Mouse (Mus musculus) midbrain, embryonic 13.5 days (tissue): ENCODE measurements around the gene Tmem242. TPM values are rescaled to one million over a fixed set of nuclear protein-coding genes. Genes with fewer than 3 reads are reported as not detected.

Source experiments
- ATAC-seq: fragments of 200-750 bp; cut with Nextera tagmentation; 2 replicates; pipeline ENCODE4 v1.8.0; 2017; ENCODE audit warnings: mild to moderate bottlenecking, moderate TSS enrichment, moderate library complexity
- H3K27ac ChIP-seq: fragments of 300-500 bp; sonication (generic); 2 replicates; pipeline ENCODE4 v1.5.1; 2015; ENCODE audit warnings: inconsistent platforms, mild to moderate bottlenecking, moderate library complexity
- H3K27me3 ChIP-seq: fragments of 300-500 bp; sonication (generic); 2 replicates; pipeline ENCODE4 v1.6.1; 2015; ENCODE audit warnings: mild to moderate bottlenecking, inconsistent platforms
- H3K36me3 ChIP-seq: fragments of 300-500 bp; sonication (generic); 2 replicates; pipeline ENCODE4 v1.6.1; 2015; ENCODE audit warnings: mild to moderate bottlenecking, inconsistent platforms
- H3K4me1 ChIP-seq: fragments of 300-500 bp; sonication (generic); replicated peaks from 2 replicates; pipeline ENCODE4 v1.6.1; 2015; ENCODE audit warnings: inconsistent platforms
- H3K4me2 ChIP-seq: fragments of 300-500 bp; sonication (generic); replicated peaks from 2 replicates; pipeline ENCODE4 v1.6.1; 2015; ENCODE audit warnings: moderate library complexity, mild to moderate bottlenecking, inconsistent platforms
- H3K4me3 ChIP-seq: fragments of 300-500 bp; sonication (generic); replicated peaks from 2 replicates; pipeline ENCODE4 v1.5.1; 2015; ENCODE audit warnings: mild to moderate bottlenecking, inconsistent platforms
- H3K9ac ChIP-seq: fragments of 300-500 bp; sonication (generic); replicated peaks from 2 replicates; pipeline ENCODE4 v1.6.1; 2015; ENCODE audit warnings: mild to moderate bottlenecking, inconsistent platforms
- H3K9me3 ChIP-seq: fragments of 300-500 bp; sonication (generic); 2 replicates; pipeline ENCODE4 v1.6.1; 2016; ENCODE audit warnings: mild to moderate bottlenecking, inconsistent platforms
- WGBS: fragments of 180-500 bp; shearing (Covaris S2); methylation state at CpG from one replicate; pipeline ENCODE4 v1.1.7; 2015; 5-methylcytosine and 5-hydroxymethylcytosine counted together
- polyA plus RNA-seq: library from polyadenylated mRNA; unstranded; fragments of >200 nt; fragmentation: Nextera tagmentation; extraction: Ambion mirVana; gene quantifications from 2 replicates; pipeline ENCODE4 v1.2.1, GENCODE M21; 2015

Gene Tmem242
- 109 and 111 TPM in 2 replicates for polyA plus RNA-seq

DNA sequence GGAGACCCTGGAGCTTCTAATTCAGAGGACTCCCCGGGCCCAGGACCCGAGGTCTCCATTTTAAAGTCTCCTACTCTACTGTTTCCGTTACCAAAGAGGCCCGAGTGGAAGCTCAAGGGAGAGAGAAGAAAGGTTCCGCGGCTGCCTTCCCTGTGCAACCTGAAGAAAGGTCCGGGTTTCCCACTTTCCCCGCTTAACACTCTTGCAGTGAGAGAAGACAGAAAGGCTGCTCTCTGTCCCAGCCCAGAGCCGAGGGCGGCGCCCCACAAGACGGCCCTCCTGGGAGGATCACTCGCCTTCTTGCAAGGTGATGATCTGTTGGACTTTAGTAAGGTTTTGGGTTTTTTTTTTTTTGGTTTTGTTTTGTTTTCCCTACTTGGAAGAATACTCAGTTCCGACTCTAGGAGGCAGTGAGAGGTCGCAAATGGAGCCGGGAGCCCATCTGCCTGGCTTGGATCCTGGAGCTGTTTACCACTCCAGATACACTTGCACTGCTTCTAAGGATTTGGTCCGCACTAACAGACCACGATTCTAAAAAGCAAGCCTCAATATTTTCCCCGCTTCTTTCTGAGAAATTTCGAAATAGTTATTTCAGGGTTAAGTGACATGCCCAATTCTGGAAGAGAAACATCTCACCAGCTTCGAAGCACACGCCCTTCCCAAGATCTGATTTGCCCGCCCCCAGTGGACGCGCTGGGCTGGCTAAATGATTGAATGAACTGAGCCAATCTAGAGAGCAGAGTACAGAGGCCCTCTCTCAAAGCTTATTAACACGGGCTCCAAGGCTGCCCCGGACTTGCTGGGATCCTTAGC lies at the start of gene Tmem242:
Gene Tmem242 (minus strand): TSS at position 101 of the 813 bp plus-strand sequence.
- H3K9me3 ChIP-seq, result no peaks in the 10 kb centered on the region
- peak within 1 kb of the TSS; percentile 80 for H3K27ac ChIP-seq
- peaks cover 24% of the 10 kb centered on the region for H3K4me1 ChIP-seq
- H3K9ac ChIP-seq, result peak within 1 kb of the TSS; percentile 77
- H3K36me3 ChIP-seq, result 0 out of 2 replicates have a peak, but pooled peaks cover 3% of the 10 kb centered on the region
- peak; percentile 96 for ATAC-seq
- H3K27me3 ChIP-seq, result 0 out of 2 replicates have a peak, but pooled peaks cover 2% of the 10 kb centered on the region
- WGBS, result 0% methylated on average over 27 of the region's 27 CpGs
- peak within 1 kb of the TSS; percentile 76 for H3K4me2 ChIP-seq
- peak within 1 kb of the TSS; percentile 66 for H3K4me3 ChIP-seq

- Histone ChIP-seq H3K4me1 (peaks cover 11% of the 10 kb centered on the region), H3K27me3 (no peaks in the 10 kb centered on the region), H3K9ac (no peak overlapping the region), H3K9me3 (no peaks in the 10 kb centered on the region), H3K36me3 (no peaks in the 10 kb centered on the region), H3K27ac (no peak overlapping the region), H3K4me3 (no peak overlapping the region), H3K4me2 (no peak overlapping the region)
- WGBS, result 72% methylated on average over 9 of the region's 9 CpGs
- ATAC-seq, result no peak
Observed at GRCm38 (mm10) chr17:5488156-5488555, 48.1 kb upstream of the Tmem242 start.

DNA sequence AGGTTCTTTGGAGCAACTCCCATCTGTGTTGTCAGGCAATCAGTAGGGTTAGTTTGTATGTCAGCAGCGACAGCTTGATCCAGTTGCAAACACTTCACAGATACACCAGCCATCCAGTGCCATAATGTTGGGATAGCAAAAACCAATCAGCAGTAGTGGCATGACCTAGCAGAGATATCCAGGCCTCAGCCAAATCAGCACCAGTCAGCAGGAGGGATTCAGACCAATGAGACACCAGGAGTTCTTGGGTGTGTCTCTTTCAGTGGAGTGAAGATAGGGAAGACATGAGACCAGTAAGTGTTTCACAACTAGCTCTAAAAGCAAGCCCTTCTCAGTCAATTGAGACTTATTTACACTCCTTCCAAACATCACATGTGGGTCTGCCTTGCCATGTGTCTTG lies 44.6 kb upstream of the Tmem242 start:
- WGBS, result 89% methylated on average over 1 of the region's 1 CpGs
- Histone ChIP-seq H3K9me3 (no peaks in the 10 kb centered on the region), H3K36me3 (no peaks in the 10 kb centered on the region), H3K27me3 (no peaks in the 10 kb centered on the region), H3K4me1 (no peaks in the 10 kb centered on the region), H3K27ac (no peak overlapping the region), H3K9ac (no peak overlapping the region), H3K4me2 (no peak overlapping the region), H3K4me3 (no peak overlapping the region)
- no peak for ATAC-seq

DNA sequence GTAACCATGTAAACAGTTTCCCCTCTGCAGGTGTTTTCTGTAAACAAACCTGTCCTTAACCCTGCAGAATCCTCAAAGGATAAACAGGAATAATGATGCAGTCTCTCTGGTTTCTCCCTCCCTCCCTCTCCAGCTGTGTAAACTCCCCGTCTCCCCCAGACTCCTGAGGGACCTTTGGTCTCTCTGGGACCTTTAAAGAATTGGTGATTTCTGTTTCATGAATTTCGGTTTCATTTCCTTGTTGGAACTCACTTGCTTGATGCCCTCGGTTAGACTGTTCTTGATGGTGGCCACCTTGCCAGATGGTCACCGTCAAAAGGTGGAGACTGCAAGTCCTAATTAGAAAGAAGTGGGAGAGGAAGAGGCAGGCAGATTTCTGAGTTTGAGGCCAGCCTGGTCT lies 43.4 kb upstream of the Tmem242 start:
- no peak overlapping the region for H3K9ac ChIP-seq
- no peaks in the 10 kb centered on the region for H3K9me3 ChIP-seq
- H3K27ac ChIP-seq, result no peak overlapping the region
- H3K4me2 ChIP-seq, result no peak overlapping the region
- WGBS, result 81% methylated on average over 4 of the region's 4 CpGs
- H3K36me3 ChIP-seq, result no peaks in the 10 kb centered on the region
- no peaks in the 10 kb centered on the region for H3K4me1 ChIP-seq
- ATAC-seq, result no peak
- H3K4me3 ChIP-seq, result no peak overlapping the region
- no peaks in the 10 kb centered on the region for H3K27me3 ChIP-seq

- Histone ChIP-seq H3K4me3 (no peak overlapping the region), H3K9ac (no peak overlapping the region), H3K4me1 (no peaks in the 10 kb centered on the region), H3K27ac (no peak overlapping the region), H3K27me3 (no peaks in the 10 kb centered on the region), H3K36me3 (no peaks in the 10 kb centered on the region), H3K9me3 (no peaks in the 10 kb centered on the region), H3K4me2 (no peak overlapping the region)
- 64% methylated on average over 14 of the region's 14 CpGs for WGBS
- ATAC-seq, result no peak
Observed at GRCm38 (mm10) chr17:5475960-5476725, 36.1 kb upstream of the Tmem242 start.

- Histone ChIP-seq H3K4me1 (no peaks in the 10 kb centered on the region), H3K4me3 (no peak overlapping the region), H3K36me3 (no peaks in the 10 kb centered on the region), H3K27me3 (no peaks in the 10 kb centered on the region), H3K27ac (no peak overlapping the region), H3K9ac (no peak overlapping the region), H3K4me2 (no peak overlapping the region), H3K9me3 (no peaks in the 10 kb centered on the region)
- 52% methylated on average over 3 of the region's 3 CpGs for WGBS
- ATAC-seq, result no peak
Observed at GRCm38 (mm10) chr17:5472268-5472667, 32.2 kb upstream of the Tmem242 start.

GRCm38 (mm10) chr17:5467177-5467576 lies 27.1 kb upstream of the Tmem242 start:
- no peak overlapping the region for H3K4me3 ChIP-seq
- no peaks in the 10 kb centered on the region for H3K9me3 ChIP-seq
- H3K27ac ChIP-seq, result no peak overlapping the region
- H3K9ac ChIP-seq, result no peak overlapping the region
- ATAC-seq, result no peak
- 56% methylated on average over 4 of the region's 4 CpGs for WGBS
- no peak overlapping the region for H3K4me2 ChIP-seq
- no peaks in the 10 kb centered on the region for H3K4me1 ChIP-seq
- no peaks in the 10 kb centered on the region for H3K27me3 ChIP-seq
- no peaks in the 10 kb centered on the region for H3K36me3 ChIP-seq

GRCm38 (mm10) chr17:5466736-5467135 lies 26.7 kb upstream of the Tmem242 start:
- H3K27me3 ChIP-seq, result no peaks in the 10 kb centered on the region
- H3K9ac ChIP-seq, result no peak overlapping the region
- WGBS, result 80% methylated on average over 8 of the region's 8 CpGs
- no peaks in the 10 kb centered on the region for H3K36me3 ChIP-seq
- ATAC-seq, result no peak
- H3K9me3 ChIP-seq, result no peaks in the 10 kb centered on the region
- no peak overlapping the region for H3K4me3 ChIP-seq
- H3K4me1 ChIP-seq, result no peaks in the 10 kb centered on the region
- no peak overlapping the region for H3K4me2 ChIP-seq
- no peak overlapping the region for H3K27ac ChIP-seq

- Histone ChIP-seq H3K4me1 (no peaks in the 10 kb centered on the region), H3K4me2 (no peak overlapping the region), H3K9ac (no peak overlapping the region), H3K4me3 (no peak overlapping the region), H3K9me3 (no peaks in the 10 kb centered on the region), H3K36me3 (no peaks in the 10 kb centered on the region), H3K27me3 (no peaks in the 10 kb centered on the region), H3K27ac (no peak overlapping the region)
- ATAC-seq, result no peak
- 92% methylated on average over 2 of the region's 2 CpGs for WGBS
Observed at GRCm38 (mm10) chr17:5463912-5464311, 23.9 kb upstream of the Tmem242 start.

GRCm38 (mm10) chr17:5453657-5454056 lies 13.6 kb upstream of the Tmem242 start:
- 0 out of 2 replicates have a peak, but pooled peaks cover 2% of the 10 kb centered on the region for H3K27me3 ChIP-seq
- H3K36me3 ChIP-seq, result no peaks in the 10 kb centered on the region
- ATAC-seq, result no peak
- no peak overlapping the region for H3K4me2 ChIP-seq
- H3K9ac ChIP-seq, result no peak overlapping the region
- no peaks in the 10 kb centered on the region for H3K4me1 ChIP-seq
- no peak overlapping the region for H3K27ac ChIP-seq
- no peak overlapping the region for H3K4me3 ChIP-seq
- 82% methylated on average over 4 of the region's 4 CpGs for WGBS
- H3K9me3 ChIP-seq, result no peaks in the 10 kb centered on the region

DNA sequence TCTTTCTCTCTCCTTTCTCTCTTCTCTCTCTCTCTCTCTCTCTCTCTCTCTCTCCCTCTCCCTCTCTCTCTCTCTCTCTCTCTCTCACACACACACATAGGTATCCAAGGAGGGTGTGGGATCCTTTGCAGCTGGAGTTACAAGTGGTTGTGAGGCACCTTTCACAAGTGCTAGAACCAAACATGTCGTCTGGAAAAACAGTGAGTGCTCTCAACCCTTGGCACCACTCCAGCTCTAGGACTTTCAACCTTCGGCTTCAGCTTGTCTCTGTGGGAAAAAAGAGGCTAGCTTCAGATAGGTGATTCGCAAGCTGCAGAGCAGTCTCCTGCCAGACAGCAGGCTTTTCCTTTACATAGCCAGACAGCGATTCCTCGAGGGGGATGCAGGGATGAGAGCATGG lies 3.7 kb upstream of the Tmem242 start:
- Histone ChIP-seq H3K4me2 (no peak overlapping the region), H3K4me1 (peaks cover 13% of the 10 kb centered on the region), H3K27ac (no peak overlapping the region), H3K4me3 (no peak overlapping the region), H3K9me3 (no peaks in the 10 kb centered on the region), H3K27me3 (0 out of 2 replicates have a peak, but pooled peaks cover 5% of the 10 kb centered on the region), H3K9ac (no peak overlapping the region), H3K36me3 (no peaks in the 10 kb centered on the region)
- no peak for ATAC-seq
- WGBS, result 69% methylated on average over 5 of the region's 5 CpGs

DNA sequence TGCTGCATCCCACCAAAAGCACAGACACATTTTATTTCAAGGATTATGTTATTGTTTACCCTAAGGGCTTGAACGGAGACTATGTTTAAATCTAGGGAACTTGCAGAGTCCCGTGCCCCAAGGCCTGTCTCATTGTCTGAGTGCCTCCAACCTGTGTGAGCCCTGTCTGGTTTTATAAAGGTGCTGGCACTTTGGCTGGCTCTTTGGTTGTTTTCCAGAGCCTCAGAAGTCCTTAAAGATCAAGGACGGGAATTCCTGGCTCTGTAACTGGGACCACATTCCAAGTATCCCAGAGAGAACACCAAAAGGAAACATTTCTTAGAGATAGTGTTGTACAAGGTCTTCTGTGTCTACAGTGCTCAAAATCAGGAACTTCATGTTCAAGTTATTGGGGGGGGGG lies 3.2 kb upstream of the Tmem242 start:
- no peaks in the 10 kb centered on the region for H3K9me3 ChIP-seq
- H3K27ac ChIP-seq, result no peak overlapping the region
- H3K4me2 ChIP-seq, result no peak overlapping the region
- no peak overlapping the region for H3K9ac ChIP-seq
- 89% methylated on average over 3 of the region's 3 CpGs for WGBS
- H3K27me3 ChIP-seq, result 0 out of 2 replicates have a peak, but pooled peaks cover 4% of the 10 kb centered on the region
- H3K4me1 ChIP-seq, result peaks cover 18% of the 10 kb centered on the region
- no peak overlapping the region for H3K4me3 ChIP-seq
- no peaks in the 10 kb centered on the region for H3K36me3 ChIP-seq
- no peak for ATAC-seq
